Mouse (Mus musculus) myocyte (in vitro differentiated cells): ENCODE measurements around the gene Plxnc1.

ENCODE experiments used
- CEBPB ChIP-seq: IDR thresholded peaks from 2 replicates; pipeline ENCODE4 v1.6.1; 2011; ENCODE audit warnings: mild to moderate bottlenecking, moderate library complexity; ENCODE audit not compliant: poor library complexity, insufficient read depth, severe bottlenecking
- E2F4 ChIP-seq: IDR thresholded peaks from one replicate; pipeline ENCODE4 v1.6.1; 2011; ENCODE audit warnings: mild to moderate bottlenecking, control low read depth, moderate library complexity; ENCODE audit not compliant: insufficient read depth
- MAX ChIP-seq: IDR thresholded peaks from one replicate; pipeline ENCODE4 v1.6.1; 2011; ENCODE audit warnings: low read depth, mild to moderate bottlenecking, control low read depth
- MYOD1 ChIP-seq, 3 experiments: IDR thresholded peaks; one replicate each; pipeline ENCODE4 v1.6.1; 2011; ENCODE audit warnings: control low read depth in 2 of 3, low read depth in 2 of 3, mild to moderate bottlenecking in 2 of 3, moderate library complexity in 1 of 3; ENCODE audit not compliant: insufficient read length in 2 of 3, control insufficient read depth in 1 of 3
- MYOG ChIP-seq, 3 experiments: IDR thresholded peaks; one replicate each; pipeline ENCODE4 v1.6.1; 2011; ENCODE audit warnings: control low read depth in 2 of 3, low read depth in 2 of 3, mild to moderate bottlenecking in 2 of 3; ENCODE audit not compliant: insufficient read length in 2 of 3, control insufficient read depth in 1 of 3, insufficient read depth in 1 of 3
- POLR2A ChIP-seq: IDR thresholded peaks from one replicate; pipeline ENCODE4 v1.6.1; 2011; ENCODE audit warnings: low read depth, mild to moderate bottlenecking, control low read depth, moderate library complexity; ENCODE audit not compliant: insufficient read length
- POLR2AphosphoS2 ChIP-seq: IDR thresholded peaks from one replicate; pipeline ENCODE4 v1.6.1; 2011; ENCODE audit warnings: low read depth, control low read depth; ENCODE audit not compliant: insufficient read length
- REST ChIP-seq: IDR thresholded peaks from one replicate; pipeline ENCODE4 v1.6.1; 2011; ENCODE audit warnings: mild to moderate bottlenecking, control low read depth, moderate library complexity; ENCODE audit not compliant: insufficient read depth, insufficient read length
- SRF ChIP-seq: IDR thresholded peaks from one replicate; pipeline ENCODE4 v1.6.1; 2011; ENCODE audit warnings: low read depth; ENCODE audit not compliant: control insufficient read depth, insufficient read length
- TCF12 ChIP-seq: IDR thresholded peaks from one replicate; pipeline ENCODE4 v1.6.1; 2011; ENCODE audit warnings: mild to moderate bottlenecking, control low read depth; ENCODE audit not compliant: poor library complexity, insufficient read depth, severe bottlenecking
- TCF3 ChIP-seq: IDR thresholded peaks from one replicate; pipeline ENCODE4 v1.6.1; 2011; ENCODE audit warnings: low read depth, control low read depth; ENCODE audit not compliant: insufficient read length
- USF1 ChIP-seq: IDR thresholded peaks from one replicate; pipeline ENCODE4 v1.6.1; 2011; ENCODE audit warnings: low read depth, mild to moderate bottlenecking, control low read depth, moderate library complexity

- no peak for TF ChIP-seq POLR2AphosphoS2
- TF ChIP-seq MYOD1 (IDR thresholded peaks at IDR 0.05; ENCODE audit: control insufficient read depth in 1 of 3, insufficient read length in 2 of 3, low read depth in 2 of 3): no peak
- no peak for TF ChIP-seq POLR2A
- no peak for TF ChIP-seq MAX
- no peak for TF ChIP-seq USF1
- TF ChIP-seq MYOG (IDR thresholded peaks at IDR 0.05; ENCODE audit: control insufficient read depth in 1 of 3, insufficient read depth in 1 of 3, insufficient read length in 2 of 3, low read depth in 2 of 3): no peak
- TF ChIP-seq TCF3: no peak
- TF ChIP-seq TCF12: no peak
- TF ChIP-seq CEBPB: no peak
- no peak for TF ChIP-seq E2F4
- no peak for TF ChIP-seq SRF
- no peak for TF ChIP-seq REST
These were observed 118.7 kb downstream of the Plxnc1 start for GRCm38 (mm10) chr10:94825951-94826350.
